Mouse (Mus musculus) heart, embryonic 12.5 days (tissue): Measurements from ENCODE around the gene Eme2. TPM values are rescaled to one million over a fixed set of nuclear protein-coding genes. Genes with fewer than 3 reads are reported as not detected.
"Not testable (repeated sequence)": the region's sequence is repeated elsewhere in the genome, so short reads cannot be mapped to it uniquely, and the experiment has no call there.

ENCODE experiments used
- ATAC-seq: fragments of 200-750 bp; cut with Nextera tagmentation; 2 replicates; pipeline ENCODE4 v1.8.0; 2017; ENCODE audit warnings: moderate TSS enrichment, moderate library complexity; ENCODE audit not compliant: insufficient number of reproducible peaks, low FRiP score
- H3K27ac ChIP-seq: fragments of 300-500 bp; sonication (generic); 2 replicates; pipeline ENCODE4 v1.5.1; 2016; ENCODE audit warnings: mild to moderate bottlenecking, moderate library complexity; ENCODE audit not compliant: poor library complexity, severe bottlenecking
- H3K27me3 ChIP-seq: fragments of 300-500 bp; sonication (generic); replicated peaks from 2 replicates; pipeline ENCODE4 v1.6.1; 2016; ENCODE audit warnings: mild to moderate bottlenecking, moderate library complexity
- H3K36me3 ChIP-seq: fragments of 300-500 bp; sonication (generic); 2 replicates; pipeline ENCODE4 v1.6.1; 2016; ENCODE audit warnings: mild to moderate bottlenecking, moderate library complexity
- H3K4me1 ChIP-seq: fragments of 300-500 bp; sonication (generic); replicated peaks from 2 replicates; pipeline ENCODE4 v1.6.1; 2016; ENCODE audit warnings: mild to moderate bottlenecking
- H3K4me2 ChIP-seq: fragments of 300-500 bp; sonication (generic); 2 replicates; pipeline ENCODE4 v1.6.1; 2016; ENCODE audit warnings: mild to moderate bottlenecking, moderate library complexity
- H3K4me3 ChIP-seq: fragments of 300-500 bp; sonication (generic); 2 replicates; pipeline ENCODE4 v1.5.1; 2016; ENCODE audit warnings: mild to moderate bottlenecking
- H3K9ac ChIP-seq: fragments of 300-500 bp; sonication (generic); 2 replicates; pipeline ENCODE4 v1.6.1; 2016; ENCODE audit warnings: mild to moderate bottlenecking, moderate library complexity
- H3K9me3 ChIP-seq: fragments of 300-500 bp; sonication (generic); replicated peaks from 2 replicates; pipeline ENCODE4 v1.6.1; 2016; ENCODE audit warnings: mild to moderate bottlenecking, moderate library complexity
- WGBS: fragments of 180-500 bp; shearing (Covaris S2); methylation state at CpG from one replicate; pipeline ENCODE4 v1.1.7; 2016; 5-methylcytosine and 5-hydroxymethylcytosine counted together
- polyA plus RNA-seq: library from polyadenylated mRNA; unstranded; fragments of >200 nt; fragmentation: Nextera tagmentation; extraction: Ambion mirVana; gene quantifications from 2 replicates; pipeline ENCODE4 v1.2.1, GENCODE M21; 2016

The Eme2 gene
- polyA plus RNA-seq: 25.4 and 27.2 TPM in 2 replicates

DNA sequence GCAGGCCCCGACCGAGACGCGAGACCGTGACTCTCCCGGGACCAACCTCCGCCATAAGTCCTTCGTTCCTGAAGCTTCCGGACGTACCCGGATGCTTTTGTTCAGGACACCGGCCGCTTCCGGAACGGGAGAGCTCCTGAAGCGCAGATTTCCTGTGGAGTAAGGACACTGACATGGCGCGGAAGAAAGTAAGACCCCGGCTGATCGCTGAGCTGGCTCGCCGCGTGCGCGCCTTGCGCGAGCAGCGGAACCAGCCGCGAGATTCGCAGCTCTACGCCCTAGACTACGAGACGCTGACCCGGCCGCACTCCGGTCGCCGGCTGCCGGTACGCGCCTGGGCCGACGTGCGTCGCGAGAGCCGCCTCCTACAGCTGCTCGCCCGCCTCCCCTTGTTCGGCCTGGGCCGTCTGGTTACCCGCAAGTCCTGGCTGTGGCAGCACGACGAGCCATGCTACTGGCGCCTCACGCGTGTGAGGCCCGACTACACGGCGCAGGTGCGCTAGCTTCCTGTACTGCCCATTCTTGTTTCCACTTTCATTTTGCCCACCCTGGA lies at the start of gene Eme2, which contains the start of gene Mrps34:
Eme2 (minus strand) TSS at position 93 of the 553 bp plus-strand sequence.
Mrps34 (plus strand) TSS at position 122 of the 553 bp plus-strand sequence.
- WGBS: under 1% methylated on average over 62 of the region's 62 CpGs
- Histone ChIP-seq H3K9me3 (no peaks in the 10 kb centered on the region), H3K27me3 (no peaks in the 10 kb centered on the region), H3K4me1 (peaks cover 48% of the 10 kb centered on the region), H3K27ac (peak within 1 kb of the TSS; percentile 84), H3K4me3 (peak within 1 kb of the TSS; percentile 69), H3K4me2 (peak within 1 kb of the TSS; percentile 96), H3K9ac (peak within 1 kb of the TSS; percentile 94), H3K36me3 (peaks cover 71% of the 10 kb centered on the region)
- ATAC-seq: peak; percentile 42

DNA sequence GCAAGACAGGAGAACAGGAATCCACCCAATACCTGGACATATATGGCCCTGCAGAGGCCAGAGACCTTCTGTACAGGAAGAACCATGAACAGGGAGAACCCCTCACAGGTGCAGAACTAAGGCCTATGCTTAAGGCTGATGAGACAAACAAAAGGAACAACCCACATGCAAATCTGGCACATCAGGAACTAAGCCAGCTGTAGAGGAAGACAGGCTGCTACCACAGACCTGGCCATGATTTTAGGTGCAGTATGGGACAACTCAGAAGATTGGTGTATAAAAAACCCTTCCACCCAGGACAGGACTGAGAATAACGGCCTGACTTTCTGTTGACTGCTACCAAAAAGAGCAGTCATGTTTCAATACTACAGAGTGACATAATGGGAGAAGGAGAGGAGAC lies 48.7 kb upstream of the Eme2 start:
- not testable (repeated sequence) for H3K4me1 ChIP-seq, H3K4me3 ChIP-seq, H3K4me2 ChIP-seq, ATAC-seq, H3K27ac ChIP-seq, H3K9ac ChIP-seq, H3K27me3 ChIP-seq, H3K9me3 ChIP-seq
- peaks cover 57% of the 10 kb centered on the region for H3K36me3 ChIP-seq
- WGBS: 89% methylated on average over 1 of the region's 1 CpGs

DNA sequence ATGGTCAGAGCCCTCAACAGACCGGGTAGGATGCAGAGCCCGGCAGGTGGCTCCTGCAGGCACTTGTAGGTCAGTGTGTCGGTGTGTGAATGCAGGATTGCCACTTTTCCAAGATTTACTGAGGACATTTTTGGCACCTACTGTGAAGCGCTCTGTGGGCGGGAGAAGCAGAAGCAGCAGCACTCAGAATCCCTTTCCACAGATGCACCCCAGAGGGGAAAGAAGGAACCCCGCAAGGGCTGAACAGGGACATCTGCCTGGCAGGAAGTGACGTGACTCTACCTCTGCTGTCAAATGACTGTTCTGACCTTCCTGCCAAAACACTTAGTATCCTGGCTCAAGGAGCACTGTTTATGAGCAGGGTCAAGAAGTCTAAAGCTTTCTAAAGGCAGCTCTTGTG lies 48.1 kb upstream of the Eme2 start:
- Histone ChIP-seq H3K4me3 (no peak overlapping the region), H3K27me3 (no peaks in the 10 kb centered on the region), H3K9me3 (no peaks in the 10 kb centered on the region), H3K9ac (no peak overlapping the region), H3K27ac (no peak overlapping the region), H3K4me2 (no peak overlapping the region), H3K4me1 (no peaks in the 10 kb centered on the region), H3K36me3 (peaks cover 51% of the 10 kb centered on the region)
- no peak for ATAC-seq
- 85% methylated on average over 7 of the region's 7 CpGs for WGBS

DNA sequence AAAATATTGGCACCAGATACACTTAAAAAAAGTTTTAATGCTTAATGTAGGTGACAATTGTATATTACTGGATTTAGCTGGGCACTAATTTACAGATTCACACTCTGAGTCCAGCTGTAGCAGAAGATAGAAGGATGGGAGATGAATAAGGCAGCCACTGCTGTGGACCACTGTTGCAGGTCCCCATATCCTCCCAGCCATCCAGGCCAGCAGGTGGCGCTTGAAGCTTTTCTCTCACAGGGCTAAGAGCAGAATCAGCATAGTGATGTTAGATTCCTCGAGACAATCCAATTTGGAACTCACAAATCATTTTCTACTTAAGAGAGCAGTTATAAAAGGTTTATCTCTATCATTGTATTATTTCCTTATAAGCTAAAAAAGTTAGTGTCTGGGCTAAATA lies 47.6 kb upstream of the Eme2 start:
- H3K4me2 ChIP-seq, H3K4me3 ChIP-seq, H3K9ac ChIP-seq, H3K4me1 ChIP-seq, H3K27ac ChIP-seq, H3K9me3 ChIP-seq, ATAC-seq, H3K27me3 ChIP-seq: not testable (repeated sequence)
- WGBS: 26% methylated on average over 2 of the region's 2 CpGs
- peaks cover 45% of the 10 kb centered on the region for H3K36me3 ChIP-seq

DNA sequence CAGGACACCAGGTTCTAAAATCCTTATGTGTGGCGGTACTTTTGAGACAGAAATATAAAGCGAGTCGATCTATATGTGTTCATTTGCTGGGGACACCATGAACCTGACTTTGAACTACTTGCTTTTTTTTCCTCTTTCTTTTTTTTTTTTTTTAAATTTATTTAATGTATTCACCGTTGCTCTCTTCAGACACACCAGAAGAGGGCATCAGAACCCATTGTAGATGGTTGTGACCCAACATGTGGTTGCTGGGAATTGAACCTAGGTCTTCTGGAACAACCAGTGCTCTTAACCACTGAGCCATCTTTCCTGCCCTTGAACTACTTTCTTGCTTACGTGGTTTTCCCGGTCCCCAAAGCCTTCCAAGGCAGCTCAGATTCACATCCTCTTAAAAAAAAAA lies 42.4 kb upstream of the Eme2 start:
- no peaks in the 10 kb centered on the region for H3K9me3 ChIP-seq
- peak overlapping the region; percentile 85 for H3K9ac ChIP-seq
- no peaks in the 10 kb centered on the region; the same call in 1 of the 2 replicates for H3K36me3 ChIP-seq
- WGBS: 50% methylated on average over 6 of the region's 6 CpGs
- H3K4me3 ChIP-seq: peak overlapping the region; percentile 66
- no peaks in the 10 kb centered on the region for H3K27me3 ChIP-seq
- ATAC-seq: no peak
- peak overlapping the region; percentile 75 for H3K4me2 ChIP-seq
- peaks cover 28% of the 10 kb centered on the region for H3K4me1 ChIP-seq
- peak overlapping the region; percentile 60 for H3K27ac ChIP-seq

DNA sequence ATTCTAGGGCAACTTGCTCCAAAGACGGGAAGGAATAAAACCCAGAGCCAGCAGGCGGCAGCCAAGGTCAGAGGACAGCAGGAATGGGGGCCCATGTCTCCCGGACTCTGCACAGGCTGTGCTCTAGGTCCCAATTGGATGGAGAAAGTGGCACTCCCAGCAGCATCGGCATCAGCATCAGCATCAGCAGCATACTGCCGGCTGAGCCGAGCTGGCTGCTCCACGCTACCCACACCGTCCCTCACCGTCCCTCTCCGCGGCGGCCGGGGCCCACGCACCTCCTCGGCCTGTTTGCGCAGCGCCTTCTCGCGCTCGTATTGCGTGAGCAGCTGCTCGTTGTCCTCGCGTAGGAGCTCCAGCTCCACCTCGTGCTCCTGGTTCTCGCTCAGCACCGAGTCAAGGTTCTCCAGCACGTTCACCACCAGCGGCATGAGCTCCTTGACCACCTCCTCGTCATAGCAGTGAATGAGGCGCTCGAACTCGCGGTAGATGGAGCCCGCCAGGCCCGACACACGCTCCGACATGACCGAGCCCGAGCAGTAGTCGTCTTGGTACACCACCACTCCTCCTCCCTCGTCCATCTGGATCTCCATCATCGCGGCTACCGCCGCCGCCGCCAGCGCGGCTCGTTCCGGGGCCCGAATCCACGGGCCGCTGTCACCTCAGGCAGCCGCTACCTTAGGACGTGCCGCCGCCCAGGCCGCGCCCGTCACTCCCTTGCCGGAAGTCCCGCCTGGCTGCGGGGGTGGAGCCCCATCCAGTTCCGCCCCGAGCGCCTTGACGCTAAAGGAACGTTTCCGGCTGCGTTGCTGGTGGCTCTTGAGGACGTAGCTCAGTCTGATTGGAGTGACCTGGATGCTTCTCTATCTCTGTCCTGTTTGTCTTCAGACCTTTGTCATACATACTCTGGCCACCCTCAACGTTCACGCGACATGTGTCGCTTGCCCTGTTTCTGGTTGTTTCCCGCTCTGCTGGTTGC lies 41.7 kb upstream of the Eme2 start, which contains the start of gene Mapk8ip3:
Mapk8ip3 (minus strand) TSS at position 719 of the 979 bp plus-strand sequence.
- peak within 1 kb of the TSS; percentile 85 for H3K9ac ChIP-seq
- peak within 1 kb of the TSS; percentile 60 for H3K27ac ChIP-seq
- under 1% methylated on average over 78 of the region's 78 CpGs for WGBS
- H3K4me2 ChIP-seq: peak within 1 kb of the TSS; percentile 75
- ATAC-seq: peak; percentile 98
- H3K9me3 ChIP-seq: no peaks in the 10 kb centered on the region
- peak within 1 kb of the TSS; percentile 66 for H3K4me3 ChIP-seq
- peaks cover 4% of the 10 kb centered on the region for H3K36me3 ChIP-seq
- H3K4me1 ChIP-seq: peaks cover 28% of the 10 kb centered on the region
- no peaks in the 10 kb centered on the region for H3K27me3 ChIP-seq

DNA sequence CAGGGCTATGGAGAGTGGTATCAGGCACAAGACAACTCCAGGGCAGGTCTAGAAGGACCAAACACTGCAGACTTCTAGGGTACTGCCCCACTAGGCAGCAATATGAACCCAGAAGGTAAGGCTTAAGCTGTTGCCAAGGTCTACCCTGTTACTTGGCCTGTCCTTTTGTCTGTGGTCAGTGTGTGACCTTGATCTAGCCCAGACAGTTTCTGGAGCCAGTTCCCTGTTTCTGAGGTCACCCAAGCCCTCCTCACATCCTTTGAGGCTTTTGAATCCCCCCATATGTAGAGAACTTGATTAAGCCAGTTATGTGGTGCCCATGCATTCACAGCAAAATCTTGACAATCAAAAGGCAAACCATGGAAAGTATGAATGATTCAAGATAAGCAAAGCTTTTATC lies 40.8 kb upstream of the Eme2 start:
- Histone ChIP-seq H3K4me1 (peaks cover 28% of the 10 kb centered on the region), H3K27ac (no peak overlapping the region), H3K4me3 (peak overlapping the region; percentile 66), H3K36me3 (peaks cover 8% of the 10 kb centered on the region), H3K4me2 (peak overlapping the region; percentile 75), H3K27me3 (no peaks in the 10 kb centered on the region), H3K9ac (peak overlapping the region; percentile 85), H3K9me3 (no peaks in the 10 kb centered on the region)
- ATAC-seq: no peak

DNA sequence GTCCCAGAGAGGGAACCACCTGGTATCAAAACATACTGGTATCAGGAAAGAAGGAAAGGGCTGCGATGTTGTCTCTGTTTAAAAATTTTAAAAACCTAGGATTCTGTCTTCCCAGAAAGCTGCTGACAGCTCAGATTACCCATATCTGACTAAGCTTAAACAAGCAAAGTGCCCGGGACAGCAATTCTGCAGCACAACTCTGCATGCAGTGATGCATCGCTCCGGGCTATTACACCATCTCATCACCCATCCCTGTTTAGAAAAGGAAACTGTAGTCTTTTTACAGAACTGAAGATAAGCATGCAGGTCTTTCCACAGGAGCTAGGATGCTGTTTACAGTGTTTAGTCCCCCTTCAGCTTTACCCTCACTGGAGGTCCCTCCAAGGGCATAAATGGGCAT lies 40.0 kb upstream of the Eme2 start:
- H3K4me1 ChIP-seq: peaks cover 28% of the 10 kb centered on the region
- peak overlapping the region; percentile 85 for H3K9ac ChIP-seq
- WGBS: 30% methylated on average over 4 of the region's 4 CpGs

DNA sequence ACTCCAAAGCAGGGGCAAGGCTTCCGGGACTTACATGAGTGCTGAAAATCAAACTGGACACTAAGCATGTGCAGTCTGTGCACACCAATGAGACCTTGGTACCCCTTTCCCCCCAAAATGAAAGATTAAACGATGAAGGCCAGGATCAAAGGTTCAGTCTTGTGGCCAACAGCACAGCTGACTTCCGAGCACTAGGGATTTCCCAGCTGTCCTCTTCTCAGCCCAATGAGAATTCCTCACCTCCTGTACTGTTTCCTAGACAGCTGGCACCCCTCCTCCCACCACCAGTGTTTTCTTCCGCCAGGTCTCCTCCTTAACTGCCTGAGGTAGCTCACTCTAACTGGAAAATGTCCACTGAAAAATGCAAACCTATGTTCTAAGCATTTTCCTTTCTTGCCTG lies 38.3 kb upstream of the Eme2 start:
- WGBS: 77% methylated on average over 4 of the region's 4 CpGs
- H3K9me3 ChIP-seq: no peaks in the 10 kb centered on the region
- peaks cover 35% of the 10 kb centered on the region for H3K4me1 ChIP-seq
- no peak overlapping the region for H3K4me3 ChIP-seq
- ATAC-seq: no peak
- peaks cover 16% of the 10 kb centered on the region for H3K36me3 ChIP-seq
- H3K9ac ChIP-seq: no peak overlapping the region
- H3K4me2 ChIP-seq: no peak overlapping the region
- H3K27ac ChIP-seq: no peak overlapping the region
- no peaks in the 10 kb centered on the region for H3K27me3 ChIP-seq

More for the DNA sequence above, 40.0 kb upstream of the Eme2 start:
- ATAC-seq: no peak
- Histone ChIP-seq H3K27me3 (no peaks in the 10 kb centered on the region), H3K4me3 (peak overlapping the region; percentile 66), H3K4me2 (peak overlapping the region; percentile 75), H3K9me3 (no peaks in the 10 kb centered on the region), H3K27ac (no peak overlapping the region), H3K36me3 (peaks cover 8% of the 10 kb centered on the region)

DNA sequence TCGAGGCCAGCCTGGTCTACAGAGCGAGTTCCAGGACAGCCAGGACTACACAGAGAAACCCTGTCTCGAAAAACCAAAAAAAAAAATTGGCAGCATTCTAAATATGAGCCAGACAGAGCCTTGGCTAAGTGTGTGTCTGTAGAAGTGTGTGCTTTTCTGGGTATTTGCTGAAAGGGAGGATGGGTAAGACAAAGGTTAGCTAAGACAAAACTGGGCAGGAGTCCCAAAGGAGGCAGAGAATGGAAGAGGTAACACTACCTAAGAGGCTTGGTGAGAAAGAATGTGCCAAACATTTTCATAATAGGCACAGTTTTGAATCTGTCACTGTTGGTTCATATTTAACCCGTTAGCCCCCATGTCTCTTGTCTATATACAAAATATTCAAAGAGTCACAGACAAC lies 37.5 kb upstream of the Eme2 start:
- WGBS: 93% methylated on average over 4 of the region's 4 CpGs

DNA sequence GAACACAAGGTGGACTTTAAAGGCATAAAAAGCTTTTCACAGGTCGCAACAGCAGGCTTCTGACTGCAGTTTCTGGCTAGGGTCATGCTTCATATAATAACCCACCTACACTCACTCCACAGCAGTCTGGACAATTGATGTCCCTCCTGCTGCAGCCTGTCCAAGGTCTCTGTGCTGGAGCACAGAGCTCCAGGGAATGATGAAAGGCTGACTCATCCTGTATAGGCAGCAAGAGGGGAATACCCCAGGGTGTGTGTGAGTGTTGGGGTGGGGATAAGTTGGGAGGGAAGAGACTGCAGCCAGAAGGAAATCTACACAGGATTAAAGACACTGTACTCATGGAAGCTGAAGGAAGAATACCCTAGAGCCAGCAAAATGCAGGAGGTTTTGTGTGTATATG lies 34.6 kb upstream of the Eme2 start:
- ATAC-seq: no peak
- no peak overlapping the region for H3K27ac ChIP-seq
- H3K9me3 ChIP-seq: no peaks in the 10 kb centered on the region
- H3K27me3 ChIP-seq: no peaks in the 10 kb centered on the region
- peaks cover 21% of the 10 kb centered on the region for H3K4me1 ChIP-seq
- H3K4me3 ChIP-seq: no peak overlapping the region
- 77% methylated on average over 1 of the region's 1 CpGs for WGBS
- H3K9ac ChIP-seq: no peak overlapping the region
- no peak overlapping the region for H3K4me2 ChIP-seq
- H3K36me3 ChIP-seq: peaks cover 52% of the 10 kb centered on the region

More for the DNA sequence above, 37.5 kb upstream of the Eme2 start:
- no peak for ATAC-seq
- Histone ChIP-seq H3K4me1 (peaks cover 35% of the 10 kb centered on the region), H3K27me3 (no peaks in the 10 kb centered on the region), H3K36me3 (peaks cover 22% of the 10 kb centered on the region), H3K27ac (no peak overlapping the region), H3K9ac (no peak overlapping the region), H3K4me3 (no peak overlapping the region), H3K4me2 (no peak overlapping the region), H3K9me3 (no peaks in the 10 kb centered on the region)
